Mouse (Mus musculus): Measurements from ENCODE around the gene Wwox.

The Wwox gene

GRCm38 (mm10) chr8:115161520-115161919, 722.1 kb downstream of the Wwox start:
- no peak for DNase-seq (ENCODE audit: low read depth)

GRCm38 (mm10) chr8:115164872-115165271, 725.4 kb downstream of the Wwox start:
- DNase-seq (ENCODE audit: low read depth): no peak

- no peak for DNase-seq (ENCODE audit: low read depth)
Observed at GRCm38 (mm10) chr8:115173634-115174081, 734.2 kb downstream of the Wwox start.

- no peak for DNase-seq (ENCODE audit: low read depth)
Observed at GRCm38 (mm10) chr8:115185431-115185964, 746.0 kb downstream of the Wwox start.

- no peak for DNase-seq (ENCODE audit: low read depth)
Observed at GRCm38 (mm10) chr8:115186121-115186811, 746.8 kb downstream of the Wwox start.

- DNase-seq (ENCODE audit: low read depth): peak; percentile 4
Observed at GRCm38 (mm10) chr8:115186882-115187281, 747.4 kb downstream of the Wwox start.

- no peak for DNase-seq (ENCODE audit: low read depth)
Observed at GRCm38 (mm10) chr8:115188446-115188845, 749.0 kb downstream of the Wwox start.

- no peak for DNase-seq (ENCODE audit: low read depth)
Observed at GRCm38 (mm10) chr8:115189836-115190235, 750.4 kb downstream of the Wwox start.

- no peak for DNase-seq (ENCODE audit: low read depth)
Observed at GRCm38 (mm10) chr8:115193767-115194166, 754.3 kb downstream of the Wwox start.

- DNase-seq (ENCODE audit: low read depth): no peak
Observed at GRCm38 (mm10) chr8:115195334-115195733, 755.9 kb downstream of the Wwox start.

- no peak for DNase-seq (ENCODE audit: low read depth)
Observed at GRCm38 (mm10) chr8:115196859-115197258, 757.4 kb downstream of the Wwox start.

- DNase-seq (ENCODE audit: low read depth): no peak
Observed at GRCm38 (mm10) chr8:115199204-115199603, 759.7 kb downstream of the Wwox start.

GRCm38 (mm10) chr8:115199616-115200150, 760.2 kb downstream of the Wwox start:
- no peak for DNase-seq (ENCODE audit: low read depth)

- no peak for DNase-seq (ENCODE audit: low read depth)
Observed at GRCm38 (mm10) chr8:115201726-115202125, 762.3 kb downstream of the Wwox start.

- DNase-seq (ENCODE audit: low read depth): no peak
Observed at GRCm38 (mm10) chr8:115207480-115207879, 768.0 kb downstream of the Wwox start.

GRCm38 (mm10) chr8:115208415-115209192, 769.1 kb downstream of the Wwox start:
- DNase-seq (ENCODE audit: low read depth): no peak

- no peak for DNase-seq (ENCODE audit: low read depth)
Observed at GRCm38 (mm10) chr8:115210014-115210413, 770.6 kb downstream of the Wwox start.

- no peak for DNase-seq (ENCODE audit: low read depth)
Observed at GRCm38 (mm10) chr8:115213126-115213525, 773.7 kb downstream of the Wwox start.

GRCm38 (mm10) chr8:115214870-115215269, 775.4 kb downstream of the Wwox start:
- DNase-seq (ENCODE audit: low read depth): no peak

- peak; percentile 5 for DNase-seq (ENCODE audit: low read depth)
Observed at GRCm38 (mm10) chr8:115216801-115217200, 777.3 kb downstream of the Wwox start.

GRCm38 (mm10) chr8:115222545-115222944, 783.1 kb downstream of the Wwox start:
- DNase-seq (ENCODE audit: low read depth): no peak

GRCm38 (mm10) chr8:115226781-115227583, 787.5 kb downstream of the Wwox start:
- no peak for DNase-seq (ENCODE audit: low read depth)
